Mouse (Mus musculus) kidney, postnatal 0 days (tissue): ENCODE data around the gene Ren1. TPM values are rescaled to one million over a fixed set of nuclear protein-coding genes. Genes with fewer than 3 reads are reported as not detected.

Experiments
- ATAC-seq: fragments of 200-750 bp; cut with Nextera tagmentation; replicated peaks from 2 replicates; pipeline ENCODE4 v1.8.0; 2017; ENCODE audit warnings: low read depth, moderate number of reproducible peaks, moderate TSS enrichment, moderate library complexity; ENCODE audit not compliant: low FRiP score
- DNase-seq: peaks from one replicate; pipeline ENCODE4 v3.0.0-alpha.2; 2016; ENCODE audit warnings: low spot score
- H3K27ac ChIP-seq: fragments of 300-500 bp; sonication (generic); 2 replicates; pipeline ENCODE4 v1.5.1; 2014; ENCODE audit warnings: mild to moderate bottlenecking
- H3K27me3 ChIP-seq: fragments of 300-500 bp; sonication (generic); 2 replicates; pipeline ENCODE4 v1.6.1; 2014; ENCODE audit warnings: low read length, mixed read lengths; ENCODE audit not compliant: insufficient read depth
- H3K36me3 ChIP-seq: fragments of 300-500 bp; sonication (generic); 2 replicates; pipeline ENCODE4 v1.6.1; 2014; ENCODE audit warnings: low read length, mixed read lengths; ENCODE audit not compliant: insufficient read depth
- H3K4me1 ChIP-seq: fragments of 300-500 bp; sonication (generic); replicated peaks from 2 replicates; pipeline ENCODE4 v1.6.1; 2014; ENCODE audit warnings: antibody characterized with exemption, low read length, mixed read lengths; ENCODE audit not compliant: insufficient read depth
- H3K4me2 ChIP-seq: fragments of 300-500 bp; sonication (generic); 2 replicates; pipeline ENCODE4 v1.6.1; 2014; ENCODE audit warnings: mild to moderate bottlenecking, low read length, moderate library complexity, mixed read lengths
- H3K4me3 ChIP-seq: fragments of 300-500 bp; sonication (generic); replicated peaks from 2 replicates; pipeline ENCODE4 v1.5.1; 2014; ENCODE audit warnings: low read depth, low read length
- H3K9ac ChIP-seq: fragments of 300-500 bp; sonication (generic); 2 replicates; pipeline ENCODE4 v1.6.1; 2014; ENCODE audit warnings: low read depth, low read length
- H3K9me3 ChIP-seq: fragments of 300-500 bp; sonication (generic); replicated peaks from 2 replicates; pipeline ENCODE4 v1.6.1; 2016; ENCODE audit warnings: low read length, inconsistent platforms, mixed read lengths
- CTCF ChIP-seq: IDR thresholded peaks from 2 replicates; pipeline ENCODE4 v1.5.1; 2016; ENCODE audit warnings: antibody characterized with exemption, low read depth, mild to moderate bottlenecking, moderate library complexity
- WGBS: fragments of 180-500 bp; shearing (Covaris S2); extraction: QIAGEN DNeasy Blood & Tissue Kit; methylation state at CpG from one replicate; pipeline ENCODE4 v1.1.7; 2014; 5-methylcytosine and 5-hydroxymethylcytosine counted together
- polyA plus RNA-seq: library from polyadenylated mRNA; unstranded; fragments of >200 nt; fragmentation: Nextera tagmentation; extraction: Ambion mirVana; gene quantifications from 2 replicates; pipeline ENCODE4 v1.2.1, GENCODE M21; 2015

Gene Ren1
- polyA plus RNA-seq, 1 experiment from 2014 or later: 484 TPM

DNA sequence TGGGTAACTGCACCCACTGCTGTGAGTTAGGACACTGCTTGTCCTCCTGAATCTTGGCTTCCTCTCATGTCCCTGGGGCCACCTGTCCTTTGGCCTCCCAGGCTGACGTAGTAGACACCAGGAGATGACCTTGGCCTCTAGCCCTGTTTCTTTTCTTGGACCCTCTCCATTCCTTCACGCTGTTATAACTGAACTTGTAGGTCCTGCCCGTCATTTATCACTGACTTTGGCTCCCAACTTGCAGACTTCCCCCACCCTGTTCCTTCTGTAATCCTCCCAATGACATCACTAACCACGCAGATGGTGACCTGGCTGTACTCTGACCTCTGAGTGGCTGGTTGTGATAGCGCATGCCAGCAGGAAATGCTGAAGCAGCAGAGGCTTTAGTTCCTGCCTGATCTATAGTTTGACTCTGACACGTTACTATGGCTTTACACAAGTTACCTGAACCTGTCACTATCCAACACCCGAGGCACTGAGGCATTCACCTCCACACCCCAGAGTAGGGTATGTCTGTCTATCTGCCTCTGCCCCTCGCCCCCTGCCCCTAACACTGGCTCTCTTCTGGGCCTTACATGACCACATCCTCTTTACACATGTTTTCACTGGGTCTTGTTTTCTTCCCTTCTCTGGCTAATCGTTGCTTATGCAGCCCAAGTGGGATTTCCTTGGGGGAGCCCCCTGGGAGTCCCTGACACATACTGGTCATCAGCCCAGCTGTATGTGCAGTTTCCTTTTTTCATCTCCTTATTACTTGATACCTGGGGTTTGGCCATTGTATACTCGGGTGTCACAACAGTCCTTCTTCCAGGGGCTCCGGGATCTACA is 2.4 kb upstream of the Ren1 start:
- H3K9me3 ChIP-seq: no peaks in the 10 kb centered on the region
- WGBS: 48% methylated on average over 11 of the region's 11 CpGs
- H3K4me1 ChIP-seq: no peaks in the 10 kb centered on the region
- no peak overlapping the region for H3K4me2 ChIP-seq
- DNase-seq (peak; percentile 22), ATAC-seq (no peak)
- H3K27ac ChIP-seq: no peak overlapping the region
- TF ChIP-seq CTCF: no peak
- no peak overlapping the region for H3K4me3 ChIP-seq
- no peaks in the 10 kb centered on the region for H3K36me3 ChIP-seq
- no peak overlapping the region for H3K9ac ChIP-seq
- no peaks in the 10 kb centered on the region for H3K27me3 ChIP-seq

DNA sequence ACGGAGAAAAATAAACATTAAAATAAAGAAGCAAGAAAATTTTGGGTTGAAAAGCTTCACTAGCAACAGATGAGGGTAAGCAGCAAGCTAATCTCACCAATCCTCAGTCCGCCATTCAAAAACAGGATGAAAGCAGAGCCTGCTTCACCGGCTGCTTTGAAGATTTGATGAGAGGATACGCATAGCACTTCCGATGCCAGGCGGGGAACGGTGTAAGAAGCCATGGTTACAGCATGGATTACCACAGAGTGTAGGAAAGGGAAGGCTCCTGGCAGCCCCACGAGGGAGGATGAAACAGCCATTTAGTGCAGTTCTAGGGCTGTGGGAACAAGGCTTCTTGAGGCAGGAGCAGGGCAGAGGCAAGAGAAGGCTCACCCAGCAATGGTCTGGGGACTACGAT is 1.5 kb downstream of the Ren1 start:
- H3K4me1 ChIP-seq: 0 out of 2 replicates have a peak, but pooled peaks cover 5% of the 10 kb centered on the region
- H3K4me2 ChIP-seq: no peak overlapping the region
- no peak overlapping the region for H3K4me3 ChIP-seq
- no peaks in the 10 kb centered on the region for H3K36me3 ChIP-seq
- no peak overlapping the region for H3K27ac ChIP-seq
- WGBS: 35% methylated on average over 9 of the region's 9 CpGs
- no peak for DNase-seq
- H3K27me3 ChIP-seq: no peaks in the 10 kb centered on the region
- no peak overlapping the region for H3K9ac ChIP-seq
- ATAC-seq: no peak
- no peak for TF ChIP-seq CTCF
- H3K9me3 ChIP-seq: no peaks in the 10 kb centered on the region

DNA sequence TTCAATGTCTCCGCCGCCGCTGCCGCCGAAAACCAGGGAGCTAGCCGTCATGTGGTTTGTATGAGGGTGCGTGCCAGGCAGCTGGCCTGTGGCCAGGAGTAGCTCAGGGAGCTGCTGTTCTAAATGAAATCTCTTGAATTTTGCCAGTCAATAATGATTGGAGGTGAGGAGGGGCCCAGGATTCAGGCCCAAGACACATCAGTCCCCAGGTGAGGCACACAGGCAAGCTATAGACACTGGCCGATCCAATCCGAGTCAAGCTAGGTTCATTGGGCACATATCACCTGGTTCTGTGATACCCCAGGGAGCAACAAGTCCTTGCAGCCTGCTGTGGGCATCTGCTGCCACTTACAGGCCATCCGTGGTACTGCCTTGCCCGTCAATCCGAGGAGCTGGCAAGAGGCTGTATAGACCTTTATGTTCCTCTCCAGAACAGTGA is 3.1 kb downstream of the Ren1 start:
- Histone ChIP-seq H3K9ac (no peak overlapping the region), H3K27me3 (no peaks in the 10 kb centered on the region), H3K4me3 (no peak overlapping the region), H3K36me3 (no peaks in the 10 kb centered on the region), H3K4me1 (0 out of 2 replicates have a peak, but pooled peaks cover 5% of the 10 kb centered on the region), H3K4me2 (no peak overlapping the region), H3K9me3 (no peaks in the 10 kb centered on the region), H3K27ac (no peak overlapping the region)
- DNase-seq (peak; percentile 73), ATAC-seq (peak; percentile 44; the same call in 1 of the 2 replicates)
- peak; percentile 98 for TF ChIP-seq CTCF
- WGBS: 53% methylated on average over 12 of the region's 12 CpGs

DNA sequence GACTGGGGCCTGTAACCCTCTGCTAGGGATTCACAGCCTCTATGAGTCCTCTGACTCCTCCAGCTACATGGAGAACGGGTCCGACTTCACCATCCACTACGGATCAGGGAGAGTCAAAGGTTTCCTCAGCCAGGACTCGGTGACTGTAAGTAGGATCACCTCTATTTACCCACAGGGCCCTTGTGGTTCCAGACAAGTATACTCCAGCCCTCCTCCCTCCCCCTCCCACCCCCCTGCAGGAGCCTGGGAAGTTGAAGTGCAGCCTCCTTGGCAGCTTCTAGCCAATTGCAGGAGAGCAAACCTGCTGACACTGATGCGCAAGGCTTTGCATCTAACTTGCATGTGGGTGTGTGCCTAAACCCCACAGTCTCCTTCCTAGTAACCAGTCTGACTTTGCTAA is 5.2 kb downstream of the Ren1 start:
- no peak for TF ChIP-seq CTCF
- Histone ChIP-seq H3K4me2 (no peak overlapping the region), H3K4me3 (no peak overlapping the region), H3K36me3 (no peaks in the 10 kb centered on the region), H3K27ac (no peak overlapping the region), H3K9ac (no peak overlapping the region), H3K9me3 (no peaks in the 10 kb centered on the region), H3K27me3 (no peaks in the 10 kb centered on the region), H3K4me1 (0 out of 2 replicates have a peak, but pooled peaks cover 5% of the 10 kb centered on the region)
- ATAC-seq (no peak), DNase-seq (no peak)
- WGBS: 43% methylated on average over 5 of the region's 5 CpGs

DNA sequence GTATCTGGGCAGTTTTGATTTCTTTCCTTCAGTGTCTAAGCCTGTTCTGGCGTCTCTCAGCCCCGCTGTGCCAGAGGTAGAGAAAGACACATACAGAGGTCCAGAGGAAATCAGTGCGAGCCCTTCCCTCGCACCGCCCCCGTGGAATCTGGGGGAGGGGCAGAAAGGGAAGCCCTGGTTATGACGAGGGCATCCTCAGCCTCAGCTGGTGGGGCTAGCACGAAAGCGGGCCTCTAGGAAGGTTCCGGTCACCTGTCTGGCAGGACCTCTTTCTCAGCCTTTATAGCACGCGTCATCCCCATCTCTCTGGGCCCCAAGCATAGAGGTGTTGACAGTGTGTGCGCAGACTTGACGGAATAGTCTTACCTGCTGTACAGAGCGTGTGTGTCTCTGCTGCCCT is 5.6 kb downstream of the Ren1 start:
- ATAC-seq (no peak), DNase-seq (no peak)
- no peaks in the 10 kb centered on the region for H3K36me3 ChIP-seq

DNA sequence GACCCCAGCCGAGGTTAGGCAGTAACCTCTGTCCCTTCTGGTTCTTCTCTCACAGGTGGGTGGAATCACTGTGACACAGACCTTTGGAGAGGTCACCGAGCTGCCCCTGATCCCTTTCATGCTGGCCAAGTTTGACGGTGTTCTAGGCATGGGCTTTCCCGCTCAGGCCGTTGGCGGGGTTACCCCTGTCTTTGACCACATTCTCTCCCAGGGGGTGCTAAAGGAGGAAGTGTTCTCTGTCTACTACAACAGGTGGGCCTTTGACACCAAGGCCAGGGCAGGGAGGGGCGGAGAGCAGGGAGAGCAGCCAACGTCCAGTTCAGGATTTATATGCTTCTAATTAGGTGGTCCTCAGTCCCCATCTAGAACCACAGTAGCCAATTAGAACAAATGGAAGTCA is 6.0 kb downstream of the Ren1 start:
- WGBS: 37% methylated on average over 8 of the region's 8 CpGs
- H3K9me3 ChIP-seq: no peaks in the 10 kb centered on the region
- TF ChIP-seq CTCF: no peak
- H3K27ac ChIP-seq: no peak overlapping the region
- DNase-seq (no peak), ATAC-seq (no peak)
- H3K4me2 ChIP-seq: no peak overlapping the region
- no peaks in the 10 kb centered on the region for H3K27me3 ChIP-seq
- H3K4me1 ChIP-seq: 0 out of 2 replicates have a peak, but pooled peaks cover 5% of the 10 kb centered on the region
- no peaks in the 10 kb centered on the region for H3K36me3 ChIP-seq
- no peak overlapping the region for H3K4me3 ChIP-seq
- no peak overlapping the region for H3K9ac ChIP-seq

More for the DNA sequence above, 5.6 kb downstream of the Ren1 start:
- Histone ChIP-seq H3K4me1 (0 out of 2 replicates have a peak, but pooled peaks cover 5% of the 10 kb centered on the region), H3K9ac (no peak overlapping the region), H3K27ac (no peak overlapping the region), H3K9me3 (no peaks in the 10 kb centered on the region), H3K4me2 (no peak overlapping the region), H3K27me3 (no peaks in the 10 kb centered on the region), H3K4me3 (no peak overlapping the region)
- no peak for TF ChIP-seq CTCF
- WGBS: 48% methylated on average over 15 of the region's 15 CpGs
